Mouse (Mus musculus): Measurements from ENCODE around the gene Slc6a19. TPM values are rescaled to one million over a fixed set of nuclear protein-coding genes. Genes with fewer than 3 reads are reported as not detected.

Gene Slc6a19
- polyA plus RNA-seq, 1 experiment from 2014 or later, result 0.52 TPM

DNA sequence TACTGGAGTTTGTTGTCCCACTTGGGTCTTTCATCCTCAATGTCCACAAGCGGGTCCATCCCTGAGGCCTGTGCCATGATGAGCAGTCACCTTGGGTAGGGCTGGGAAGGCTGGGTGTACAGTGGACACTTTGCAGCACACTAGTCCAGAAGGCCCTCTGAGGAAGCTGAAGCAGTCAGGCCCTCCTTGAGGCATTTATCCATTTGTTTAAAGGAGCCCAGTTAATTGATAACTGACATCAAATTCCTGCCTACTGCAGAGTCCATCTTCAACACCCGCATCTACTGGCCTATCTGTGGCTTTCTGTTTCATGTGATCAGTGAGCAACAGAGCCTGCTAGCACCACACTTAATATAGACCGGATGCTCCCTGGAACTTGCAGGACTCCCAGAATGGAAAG is 26.8 kb downstream of the Slc6a19 start, which contains the start of gene Slc6a18:
Gene Slc6a18 (minus strand): TSS at position 171 of the 400 bp plus-strand sequence.
- no peaks in the 10 kb centered on the region for H3K9me3 ChIP-seq (ENCODE audit: control insufficient read depth, low read length)
- H3K27me3 ChIP-seq (ENCODE audit: control insufficient read depth, insufficient read depth, low read length), result no peaks in the 10 kb centered on the region
- no peak within 1 kb of the TSS for H3K4me3 ChIP-seq (ENCODE audit: low read depth, low read length)
- H3K4me1 ChIP-seq (ENCODE audit: control insufficient read depth, insufficient read depth, low read length), result no peaks in the 10 kb centered on the region
- no peaks in the 10 kb centered on the region for H3K36me3 ChIP-seq (ENCODE audit: control insufficient read depth, insufficient read depth, low read length)
- WGBS, result 82% methylated on average over 3 of the region's 3 CpGs
- H3K27ac ChIP-seq (ENCODE audit: low read depth, low read length), result no peak within 1 kb of the TSS
- DNase-seq (ENCODE audit: low spot score) (no peak), ATAC-seq (ENCODE audit: insufficient read depth, low FRiP score, low TSS enrichment) (no peak)
- no peak within 1 kb of the TSS for H3K4me2 ChIP-seq (ENCODE audit: low read depth)
- no peak within 1 kb of the TSS for H3K9ac ChIP-seq (ENCODE audit: low read length)

GRCm38 (mm10) chr13:73675161-73675560 is 29.5 kb downstream of the Slc6a19 start:
- DNase-seq (ENCODE audit: low spot score), result no peak
- 91% methylated on average over 7 of the region's 7 CpGs for WGBS
- H3K4me2 ChIP-seq (ENCODE audit: low read depth), result no peak overlapping the region
- no peak for ATAC-seq (ENCODE audit: insufficient read depth, low FRiP score, low TSS enrichment)
- no peak overlapping the region for H3K4me3 ChIP-seq (ENCODE audit: low read depth, low read length)
- no peak overlapping the region for H3K9ac ChIP-seq (ENCODE audit: low read length)
- no peaks in the 10 kb centered on the region for H3K4me1 ChIP-seq (ENCODE audit: control insufficient read depth, insufficient read depth, low read length)
- no peak overlapping the region for H3K27ac ChIP-seq (ENCODE audit: low read depth, low read length)
- H3K27me3 ChIP-seq (ENCODE audit: control insufficient read depth, insufficient read depth, low read length), result no peaks in the 10 kb centered on the region
- no peaks in the 10 kb centered on the region for H3K9me3 ChIP-seq (ENCODE audit: control insufficient read depth, low read length)
- H3K36me3 ChIP-seq (ENCODE audit: control insufficient read depth, insufficient read depth, low read length), result no peaks in the 10 kb centered on the region

DNA sequence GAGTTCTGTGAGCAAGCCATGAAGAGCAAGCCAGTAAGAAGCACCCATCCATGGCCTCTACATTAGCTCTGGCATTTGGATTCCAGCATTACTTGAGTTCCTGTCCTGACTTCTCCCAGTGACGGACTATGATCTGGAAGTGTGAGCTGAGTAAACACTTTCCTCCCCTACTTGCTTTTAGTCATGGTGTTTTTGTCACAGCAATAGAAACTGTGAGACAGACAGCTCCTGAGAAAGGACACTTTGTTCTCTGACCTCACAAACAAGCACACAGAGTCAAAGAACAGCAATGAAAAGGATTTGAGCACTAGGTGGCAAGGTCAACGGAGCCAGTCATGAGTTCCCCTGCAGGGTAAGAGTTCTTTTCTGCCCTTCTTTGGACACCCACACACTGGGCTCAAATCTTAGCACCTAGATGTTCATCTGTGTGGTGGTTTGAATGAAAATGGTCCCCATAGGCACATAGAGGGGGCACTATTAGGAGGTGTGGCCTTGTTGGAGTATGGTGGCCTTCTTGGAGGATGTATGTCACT is 44.4 kb downstream of the Slc6a19 start:
- Histone ChIP-seq H3K4me1 (ENCODE audit: control insufficient read depth, insufficient read depth, low read length) (no peaks in the 10 kb centered on the region), H3K9me3 (ENCODE audit: control insufficient read depth, low read length) (no peaks in the 10 kb centered on the region), H3K27me3 (ENCODE audit: control insufficient read depth, insufficient read depth, low read length) (no peaks in the 10 kb centered on the region), H3K36me3 (ENCODE audit: control insufficient read depth, insufficient read depth, low read length) (no peaks in the 10 kb centered on the region), H3K4me3 (ENCODE audit: low read depth, low read length) (no peak overlapping the region), H3K9ac (ENCODE audit: low read length) (no peak overlapping the region), H3K4me2 (ENCODE audit: low read depth) (no peak overlapping the region), H3K27ac (ENCODE audit: low read depth, low read length) (no peak overlapping the region)
- WGBS, result 71% methylated on average over 2 of the region's 2 CpGs
- DNase-seq (ENCODE audit: low spot score) (no peak), ATAC-seq (ENCODE audit: insufficient read depth, low FRiP score, low TSS enrichment) (no peak)

- Histone ChIP-seq H3K27ac (ENCODE audit: low read depth, low read length) (no peak overlapping the region), H3K27me3 (ENCODE audit: control insufficient read depth, insufficient read depth, low read length) (no peaks in the 10 kb centered on the region), H3K9me3 (ENCODE audit: control insufficient read depth, low read length) (no peaks in the 10 kb centered on the region), H3K36me3 (ENCODE audit: control insufficient read depth, insufficient read depth, low read length) (no peaks in the 10 kb centered on the region), H3K4me3 (ENCODE audit: low read depth, low read length) (no peak overlapping the region), H3K9ac (ENCODE audit: low read length) (no peak overlapping the region), H3K4me2 (ENCODE audit: low read depth) (no peak overlapping the region), H3K4me1 (ENCODE audit: control insufficient read depth, insufficient read depth, low read length) (no peaks in the 10 kb centered on the region)
- DNase-seq (ENCODE audit: low spot score), result no peak
- WGBS, result 64% methylated on average over 2 of the region's 2 CpGs
- no peak for ATAC-seq (ENCODE audit: insufficient read depth, low FRiP score, low TSS enrichment)
Measured at GRCm38 (mm10) chr13:73658953-73659352, 45.7 kb downstream of the Slc6a19 start.

- ATAC-seq (ENCODE audit: insufficient read depth, low FRiP score, low TSS enrichment) (no peak), DNase-seq (ENCODE audit: low spot score) (no peak)
- Histone ChIP-seq H3K4me2 (ENCODE audit: low read depth) (no peak overlapping the region), H3K27ac (ENCODE audit: low read depth, low read length) (no peak overlapping the region), H3K4me1 (ENCODE audit: control insufficient read depth, insufficient read depth, low read length) (no peaks in the 10 kb centered on the region), H3K9ac (ENCODE audit: low read length) (no peak overlapping the region), H3K4me3 (ENCODE audit: low read depth, low read length) (no peak overlapping the region), H3K27me3 (ENCODE audit: control insufficient read depth, insufficient read depth, low read length) (no peaks in the 10 kb centered on the region), H3K9me3 (ENCODE audit: control insufficient read depth, low read length) (no peaks in the 10 kb centered on the region), H3K36me3 (ENCODE audit: control insufficient read depth, insufficient read depth, low read length) (no peaks in the 10 kb centered on the region)
- 80% methylated on average over 3 of the region's 3 CpGs for WGBS
Measured at GRCm38 (mm10) chr13:73654976-73655375, 49.7 kb downstream of the Slc6a19 start.

DNA sequence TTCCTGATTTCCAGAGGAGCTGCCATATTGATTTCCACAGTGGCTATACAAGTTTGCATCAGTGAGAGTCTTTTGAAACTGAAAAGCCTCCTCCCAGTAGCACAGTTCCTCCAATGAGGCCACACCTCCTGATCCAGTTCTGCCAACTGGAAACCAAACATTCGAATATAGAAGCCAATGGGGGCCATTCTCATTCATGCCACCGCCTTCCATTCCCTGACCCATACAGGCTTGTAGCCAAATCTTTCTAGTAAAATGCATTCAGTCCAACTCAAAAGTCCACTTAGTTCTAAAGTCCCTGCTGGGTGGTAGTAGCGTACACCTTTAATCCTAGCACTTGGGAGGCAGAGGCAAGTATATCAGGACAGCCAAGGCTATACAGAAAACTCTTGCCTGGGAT is 51.4 kb downstream of the Slc6a19 start:
- no peaks in the 10 kb centered on the region for H3K4me1 ChIP-seq (ENCODE audit: control insufficient read depth, insufficient read depth, low read length)
- H3K9ac ChIP-seq (ENCODE audit: low read length), result no peak overlapping the region
- no peak overlapping the region for H3K27ac ChIP-seq (ENCODE audit: low read depth, low read length)
- ATAC-seq (ENCODE audit: insufficient read depth, low FRiP score, low TSS enrichment) (no peak), DNase-seq (ENCODE audit: low spot score) (no peak)
- H3K27me3 ChIP-seq (ENCODE audit: control insufficient read depth, insufficient read depth, low read length), result no peaks in the 10 kb centered on the region
- no peaks in the 10 kb centered on the region for H3K9me3 ChIP-seq (ENCODE audit: control insufficient read depth, low read length)
- H3K4me3 ChIP-seq (ENCODE audit: low read depth, low read length), result no peak overlapping the region
- no peak overlapping the region for H3K4me2 ChIP-seq (ENCODE audit: low read depth)
- WGBS, result 81% methylated on average over 3 of the region's 3 CpGs
- H3K36me3 ChIP-seq (ENCODE audit: control insufficient read depth, insufficient read depth, low read length), result no peaks in the 10 kb centered on the region

DNA sequence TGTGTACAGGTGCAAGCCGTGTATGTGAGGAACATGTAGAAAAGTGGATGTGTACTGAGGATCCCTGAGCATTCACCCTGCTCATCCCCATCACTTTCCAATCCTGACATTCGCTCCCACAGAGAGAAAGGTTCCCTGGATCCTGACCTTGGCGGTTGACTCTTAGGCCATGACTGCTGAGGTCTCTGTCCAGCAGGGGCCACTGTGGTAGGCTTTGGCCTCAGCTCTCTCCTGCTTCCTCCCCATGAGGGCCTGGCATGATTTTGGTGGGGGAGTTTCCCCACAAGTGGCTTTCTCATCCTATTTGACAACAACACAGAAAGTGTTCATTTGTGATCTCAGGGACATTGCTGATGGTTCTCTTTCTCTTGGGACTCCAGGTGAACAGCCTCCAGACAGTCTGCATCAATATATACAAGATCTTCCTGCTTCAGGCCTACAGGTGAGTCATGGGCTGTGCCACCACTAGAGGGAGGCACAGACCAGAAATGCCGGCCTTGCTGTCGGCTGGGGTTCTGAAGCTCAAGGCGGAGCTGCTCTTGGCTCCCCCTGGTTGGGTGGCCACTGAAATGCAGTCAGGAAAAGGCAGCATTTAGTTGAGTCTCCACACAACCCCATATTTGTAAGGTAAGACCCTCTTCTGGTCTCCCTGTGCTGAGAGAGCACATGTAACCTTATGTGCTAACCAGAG is 58.1 kb downstream of the Slc6a19 start:
- peak; percentile 56 for DNase-seq (ENCODE audit: low spot score)

GRCm38 (mm10) chr13:73641296-73641695 is 63.4 kb downstream of the Slc6a19 start:
- no peak overlapping the region for H3K9ac ChIP-seq (ENCODE audit: low read length)
- no peak for DNase-seq (ENCODE audit: low spot score)
- H3K4me3 ChIP-seq (ENCODE audit: low read depth, low read length), result no peak overlapping the region
- no peaks in the 10 kb centered on the region for H3K4me1 ChIP-seq (ENCODE audit: control insufficient read depth, insufficient read depth, low read length)
- H3K27ac ChIP-seq (ENCODE audit: low read depth, low read length), result no peak overlapping the region
- no peak for ATAC-seq (ENCODE audit: insufficient read depth, low FRiP score, low TSS enrichment)
- H3K9me3 ChIP-seq (ENCODE audit: control insufficient read depth, low read length), result no peaks in the 10 kb centered on the region
- no peaks in the 10 kb centered on the region for H3K36me3 ChIP-seq (ENCODE audit: control insufficient read depth, insufficient read depth, low read length)
- H3K4me2 ChIP-seq (ENCODE audit: low read depth), result no peak overlapping the region
- 88% methylated on average over 4 of the region's 4 CpGs for WGBS
- H3K27me3 ChIP-seq (ENCODE audit: control insufficient read depth, insufficient read depth, low read length), result no peaks in the 10 kb centered on the region

More for the DNA sequence above, 58.1 kb downstream of the Slc6a19 start:
- Histone ChIP-seq H3K4me1 (ENCODE audit: control insufficient read depth, insufficient read depth, low read length) (no peaks in the 10 kb centered on the region), H3K36me3 (ENCODE audit: control insufficient read depth, insufficient read depth, low read length) (no peaks in the 10 kb centered on the region), H3K27ac (ENCODE audit: low read depth, low read length) (no peak overlapping the region), H3K4me3 (ENCODE audit: low read depth, low read length) (no peak overlapping the region), H3K9me3 (ENCODE audit: control insufficient read depth, low read length) (no peaks in the 10 kb centered on the region), H3K4me2 (ENCODE audit: low read depth) (no peak overlapping the region), H3K27me3 (ENCODE audit: control insufficient read depth, insufficient read depth, low read length) (no peaks in the 10 kb centered on the region), H3K9ac (ENCODE audit: low read length) (no peak overlapping the region)
- no peak for ATAC-seq (ENCODE audit: insufficient read depth, low FRiP score, low TSS enrichment)
- 40% methylated on average over 6 of the region's 6 CpGs for WGBS

DNA sequence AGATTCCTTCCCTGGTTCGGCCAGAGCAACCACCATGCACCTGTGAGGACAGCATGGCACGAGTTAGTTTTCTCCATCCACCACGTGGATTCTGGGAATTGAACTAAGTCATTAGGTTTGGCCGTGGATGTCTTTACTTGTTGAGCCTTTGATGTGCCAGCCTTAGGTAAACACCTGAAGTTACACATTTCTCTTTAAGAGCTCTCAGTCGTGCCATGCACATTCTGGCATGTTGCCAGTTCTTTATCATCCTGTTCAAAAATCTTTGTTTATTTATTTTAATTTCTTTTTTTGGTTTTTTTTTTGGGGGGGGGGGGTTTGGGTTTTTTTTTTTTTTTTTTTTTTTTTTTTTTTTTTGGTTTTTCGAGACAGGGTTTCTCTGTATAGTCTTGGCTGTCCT is 66.8 kb downstream of the Slc6a19 start:
- no peak for DNase-seq (ENCODE audit: low spot score)

More for the DNA sequence above, 66.8 kb downstream of the Slc6a19 start:
- H3K36me3 ChIP-seq (ENCODE audit: control insufficient read depth, insufficient read depth, low read length), result no peaks in the 10 kb centered on the region; the same call in 1 of the 2 replicates
- no peaks in the 10 kb centered on the region for H3K4me1 ChIP-seq (ENCODE audit: control insufficient read depth, insufficient read depth, low read length)
- no peak overlapping the region for H3K4me2 ChIP-seq (ENCODE audit: low read depth)
- no peak overlapping the region for H3K4me3 ChIP-seq (ENCODE audit: low read depth, low read length)
- 82% methylated on average over 5 of the region's 6 CpGs for WGBS
- no peak for ATAC-seq (ENCODE audit: insufficient read depth, low FRiP score, low TSS enrichment)
- H3K9ac ChIP-seq (ENCODE audit: low read length), result no peak overlapping the region
- no peaks in the 10 kb centered on the region for H3K9me3 ChIP-seq (ENCODE audit: control insufficient read depth, low read length)
- no peaks in the 10 kb centered on the region for H3K27me3 ChIP-seq (ENCODE audit: control insufficient read depth, insufficient read depth, low read length)
- no peak overlapping the region for H3K27ac ChIP-seq (ENCODE audit: low read depth, low read length)
